Mouse (Mus musculus): ENCODE data around the gene Slc22a12.

Gene Slc22a12

GRCm38 (mm10) chr19:6491538-6491937, 51.3 kb downstream of the Slc22a12 start:
- no peak for DNase-seq

GRCm38 (mm10) chr19:6489030-6489429, 53.8 kb downstream of the Slc22a12 start:
- peak; percentile 91 for DNase-seq
